Mouse (Mus musculus) heart, adult 8-10 months (tissue): Measurements from ENCODE around the gene Vmn1r199. TPM values are rescaled to one million over a fixed set of nuclear protein-coding genes. Genes with fewer than 3 reads are reported as not detected.
A peak's percentile ranks its signal among the peaks of the same experiment; 100 is the strongest.

Source experiments
- DNase-seq: peaks from one replicate; pipeline ENCODE4 v3.0.0; 2022; ENCODE audit warnings: low spot score
- total RNA-seq, 4 experiments: library from RNA; stranded (reverse); gene quantifications; 2 replicates each; pipeline ENCODE4 v1.2.4; 2022

Vmn1r199 gene
- not detected for total RNA-seq

DNA sequence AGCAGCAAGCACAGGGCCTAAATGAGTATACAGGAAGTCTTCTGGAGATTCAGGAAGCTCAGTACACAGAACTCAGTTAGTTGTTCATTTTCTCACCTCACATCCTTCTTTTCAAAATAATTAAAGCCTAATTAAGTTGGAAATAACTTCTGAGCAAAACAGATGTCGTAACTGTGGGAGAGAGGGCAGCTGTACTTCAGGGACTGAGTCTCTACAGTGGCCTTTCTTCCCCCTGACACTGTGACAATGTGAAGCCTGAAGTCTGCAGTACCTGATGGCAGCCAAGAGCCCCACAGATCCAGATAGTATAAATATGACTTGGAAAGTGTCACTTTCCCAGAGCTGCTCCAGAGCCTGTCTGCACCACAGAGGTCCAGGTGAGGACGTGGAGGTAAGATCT is at the start of gene Vmn1r199:
Vmn1r199 (plus strand) TSS at position 301 of the 400 bp plus-strand sequence.
- no peak for DNase-seq

- DNase-seq, result no peak
These were observed 46.3 kb upstream of the Vmn1r199 start for GRCm38 (mm10) chr13:22333269-22333668.

- no peak for DNase-seq
These were observed 44.1 kb upstream of the Vmn1r199 start for GRCm38 (mm10) chr13:22335565-22335964.

DNA sequence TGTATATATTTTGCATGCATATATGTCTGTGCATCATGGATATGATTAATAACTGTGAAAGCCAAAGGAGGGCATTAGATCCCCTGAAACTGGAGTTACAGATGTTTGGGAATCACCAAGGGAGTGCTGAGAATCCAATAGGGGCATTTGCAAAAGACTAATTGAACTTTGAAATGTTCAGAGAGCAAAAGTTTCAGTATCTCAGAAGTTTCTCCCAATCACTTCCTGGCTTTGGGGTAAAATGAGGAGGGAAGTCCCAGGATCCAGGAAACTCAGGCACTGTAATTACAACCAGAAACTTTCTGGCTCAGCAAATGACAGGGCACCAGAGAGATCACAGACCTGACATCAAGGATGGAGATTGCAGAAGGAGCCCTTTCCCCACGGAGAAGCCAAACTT is 29.6 kb upstream of the Vmn1r199 start, which contains the start of gene Vmn1r198:
Vmn1r198 (plus strand) TSS at position 301 of the 400 bp plus-strand sequence.
- no peak for DNase-seq

- no peak for DNase-seq
These were observed 28.8 kb upstream of the Vmn1r199 start for GRCm38 (mm10) chr13:22350813-22351212.

- DNase-seq, result peak; percentile 28
These were observed 1.5 kb downstream of the Vmn1r199 start for GRCm38 (mm10) chr13:22381128-22381527.

DNA sequence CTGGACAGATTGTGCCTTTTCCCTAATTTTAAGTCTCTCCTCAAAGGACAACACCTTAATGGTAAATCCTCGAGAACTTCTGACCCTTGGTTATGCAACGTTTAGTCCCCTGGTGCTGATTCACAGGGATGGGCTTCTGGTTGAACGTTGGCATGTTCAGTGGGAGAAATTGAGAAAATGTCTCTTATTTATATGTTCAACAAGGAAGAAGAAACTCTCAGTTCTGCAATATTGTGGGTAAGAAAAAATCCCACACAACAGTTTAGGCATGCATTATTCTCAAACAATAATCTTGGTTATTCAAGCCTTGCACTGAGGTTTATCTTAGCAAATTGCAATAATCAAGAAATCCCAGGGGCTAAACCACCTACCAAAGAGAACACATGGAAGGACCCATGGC is 3.8 kb downstream of the Vmn1r199 start:
- DNase-seq, result no peak

DNA sequence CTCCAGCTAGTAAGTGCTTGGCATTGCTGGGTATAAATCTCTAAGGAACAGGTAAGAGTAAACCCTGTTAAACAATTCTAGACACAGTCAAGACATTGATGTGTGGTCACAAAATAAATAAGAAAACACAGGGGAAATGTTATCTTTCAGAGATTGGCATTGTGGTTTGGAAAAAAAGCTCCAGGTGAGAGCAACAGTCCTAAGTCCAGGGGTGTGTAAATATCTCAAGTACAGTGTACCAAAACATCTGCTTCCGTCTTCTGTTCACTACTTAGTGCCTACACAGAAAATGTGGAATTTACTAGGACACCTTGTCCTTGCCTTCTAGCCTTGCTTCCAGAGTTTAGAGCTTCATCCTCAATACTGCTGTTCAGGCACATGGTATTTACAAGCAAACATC is 7.4 kb downstream of the Vmn1r199 start:
- no peak for DNase-seq

DNA sequence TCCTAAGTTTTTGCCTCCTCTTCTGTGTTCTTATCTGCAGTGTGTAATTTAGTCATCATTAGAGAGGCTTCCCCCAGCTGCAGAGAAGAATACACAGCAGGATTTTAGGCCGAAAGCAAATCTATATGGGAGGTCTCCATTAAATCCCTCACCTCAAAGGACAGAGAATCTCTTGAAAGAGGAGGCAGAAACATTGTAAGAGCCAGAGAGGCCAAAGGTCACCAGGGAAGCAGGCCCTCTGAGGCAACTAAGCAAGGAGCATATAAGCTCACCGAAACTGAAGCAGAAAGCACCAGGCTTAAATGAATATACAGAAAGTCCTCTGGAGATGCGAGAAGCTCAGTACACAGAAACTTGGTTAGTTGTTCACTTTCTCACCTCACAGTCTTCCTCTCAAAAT is 10.5 kb downstream of the Vmn1r199 start, which contains the start of gene Vmn1r200:
Vmn1r200 (plus strand) TSS at position 301 of the 400 bp plus-strand sequence.
- no peak for DNase-seq

GRCm38 (mm10) chr13:22402978-22403377 is 23.4 kb downstream of the Vmn1r199 start:
- no peak for DNase-seq

Other genes with a start within 250 kb of the Vmn1r199 start
- not detected for gene Vmn1r191, start 195.8 kb upstream of the Vmn1r199 start, total RNA-seq
- not detected for gene Vmn1r192, start 188.7 kb upstream of the Vmn1r199 start, total RNA-seq
- gene Vmn1r193, start 156.7 kb upstream of the Vmn1r199 start, total RNA-seq, result not detected
- not detected for gene Vmn1r194, start 135.6 kb upstream of the Vmn1r199 start, total RNA-seq
- gene Vmn1r195, start 109.3 kb upstream of the Vmn1r199 start, total RNA-seq, result not detected
- not detected for gene Vmn1r196, start 89.9 kb upstream of the Vmn1r199 start, total RNA-seq
- gene Vmn1r197, start 55.2 kb upstream of the Vmn1r199 start, total RNA-seq, result not detected
- not detected for gene Vmn1r198, start 29.5 kb upstream of the Vmn1r199 start, total RNA-seq
- not detected for gene Vmn1r200, start 10.6 kb downstream of the Vmn1r199 start, total RNA-seq
- not detected for gene Vmn1r201, start 92.1 kb downstream of the Vmn1r199 start, total RNA-seq
- not detected for gene Vmn1r202, start 125.6 kb downstream of the Vmn1r199 start, total RNA-seq
- not detected for gene Vmn1r203, start 138.3 kb downstream of the Vmn1r199 start, total RNA-seq
- gene Vmn1r204, start 173.4 kb downstream of the Vmn1r199 start, total RNA-seq, result not detected
- not detected for gene Vmn1r205, start 213.2 kb downstream of the Vmn1r199 start, total RNA-seq
- gene Vmn1r206, start 244.4 kb downstream of the Vmn1r199 start, total RNA-seq, result not detected